Mouse (Mus musculus): ENCODE data around the gene Hibadh.

Gene Hibadh

DNA sequence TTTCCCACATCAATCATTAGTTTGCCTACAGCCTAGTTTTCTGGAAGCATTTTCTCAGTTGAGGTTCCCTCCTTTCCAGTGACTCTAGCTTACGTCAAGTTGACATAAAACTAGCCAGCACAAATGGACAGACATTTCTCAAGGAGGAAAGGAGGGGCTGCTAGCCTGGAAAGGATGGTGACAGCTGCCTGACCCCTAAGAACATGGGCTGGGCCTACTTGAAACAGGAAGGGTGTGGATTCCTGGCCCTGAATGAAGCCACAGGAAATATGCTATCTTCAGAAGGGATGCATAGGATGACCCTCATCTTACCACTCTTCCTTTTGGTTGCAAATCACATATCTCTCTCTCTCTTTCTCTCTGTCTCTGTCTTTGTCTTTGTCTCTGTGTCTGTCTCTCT, 138.7 kb downstream of the Hibadh start:
- TF ChIP-seq POU5F1 (IDR thresholded peaks at IDR 0.05; ENCODE audit: borderline replicate concordance, low read length) (no peak), NANOG (IDR thresholded peaks at IDR 0.05; ENCODE audit: borderline replicate concordance, low read length) (no peak), CTCF (conservative IDR thresholded peaks at IDR 0.05; ENCODE audit: low read length) (no peak)
- Histone ChIP-seq H3K27me3 (ENCODE audit: insufficient read depth, low read length) (no peaks in the 10 kb centered on the region), H3K4me1 (replicated peaks; ENCODE audit: low read depth, low read length) (no peaks in the 10 kb centered on the region; the same call in 1 of the 2 replicates), H3K9me3 (ENCODE audit: low read length) (peaks cover 9% of the 10 kb centered on the region), H3K4me3 (replicated peaks; ENCODE audit: low read length) (no peak overlapping the region), H3K36me3 (ENCODE audit: insufficient read depth, low read length) (no peaks in the 10 kb centered on the region)

Data from E14TG2a.4 (cell line).